Mouse (Mus musculus): ENCODE data around the gene Tex14.
A peak's percentile ranks its signal among the peaks of the same experiment; 100 is the strongest.

DNA sequence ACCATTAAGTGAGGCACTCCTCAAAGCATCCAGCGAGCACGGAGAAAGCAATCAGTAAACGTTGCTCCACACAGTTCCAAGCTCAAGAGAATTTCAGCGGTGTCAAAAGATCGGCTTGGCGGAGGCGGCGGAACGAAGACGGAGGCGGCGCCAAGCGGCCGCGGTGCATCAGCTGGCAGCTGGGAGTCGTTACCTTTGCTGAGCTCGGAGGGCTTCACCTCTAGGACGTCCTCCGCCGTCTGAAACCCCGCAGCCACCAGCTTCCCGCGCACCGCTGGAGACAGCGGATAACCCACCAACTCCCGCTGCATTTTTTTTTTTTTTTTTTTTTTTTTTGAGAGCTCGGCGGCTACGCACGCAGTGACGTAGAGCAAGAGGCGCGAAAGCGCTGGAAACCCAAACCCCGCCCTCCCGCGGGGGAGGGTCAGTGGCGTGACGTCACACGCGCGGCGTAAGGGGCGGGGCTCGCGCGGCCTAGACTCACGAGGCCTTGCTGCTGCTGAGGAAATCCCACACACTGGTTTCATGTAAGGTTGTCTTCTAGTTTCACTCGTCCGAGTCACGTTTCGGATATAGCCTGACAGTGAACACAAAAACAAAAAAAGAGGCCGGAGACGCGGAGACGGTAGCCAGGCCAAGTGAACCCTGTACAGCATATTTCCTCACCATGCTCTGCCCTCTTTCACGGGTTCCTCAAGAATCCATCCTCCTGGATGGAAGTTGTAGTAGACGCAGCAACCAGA is 583 bp upstream of the Tex14 start:
- TF ChIP-seq CTCF (conservative IDR thresholded peaks at IDR 0.05; ENCODE audit: insufficient read depth, insufficient read length, low read depth, low read length) (no peak), POLR2A (IDR thresholded peaks at IDR 0.05; ENCODE audit: low read depth, low read length) (peak; percentile 46)
